Mouse (Mus musculus) embryonic fibroblast, embryonic 13.5 days (primary cell): Measurements from ENCODE around the gene Bpifa5. TPM values are rescaled to one million over a fixed set of nuclear protein-coding genes. Genes with fewer than 3 reads are reported as not detected.
"Not testable (repeated sequence)": the region's sequence is repeated elsewhere in the genome, so short reads cannot be mapped to it uniquely, and the experiment has no call there.

Source experiments
- H3K27ac ChIP-seq: 2 replicates; pipeline ENCODE4 v1.5.1; 2012; ENCODE audit warnings: low read length, control low read depth, inconsistent platforms; ENCODE audit not compliant: insufficient read depth
- H3K4me1 ChIP-seq: 2 replicates; pipeline ENCODE4 v1.6.1; 2011; ENCODE audit warnings: low read length; ENCODE audit not compliant: control insufficient read depth, insufficient read depth
- H3K4me3 ChIP-seq: 2 replicates; pipeline ENCODE4 v1.5.1; 2011; ENCODE audit warnings: mild to moderate bottlenecking, control low read depth, low read length; ENCODE audit not compliant: insufficient read depth
- CTCF ChIP-seq: IDR thresholded peaks from 2 replicates; pipeline ENCODE4 v1.5.1; 2011; ENCODE audit warnings: mild to moderate bottlenecking, control low read depth, low read length, moderate library complexity, borderline replicate concordance; ENCODE audit not compliant: insufficient read depth
- POLR2A ChIP-seq: IDR thresholded peaks from 2 replicates; pipeline ENCODE4 v1.6.1; 2011; ENCODE audit warnings: low read depth, mild to moderate bottlenecking, control low read depth, low read length, moderate library complexity
- polyA plus RNA-seq: library from polyadenylated mRNA; stranded (reverse); fragments of >200 nt; gene quantifications from 2 replicates; pipeline ENCODE4 v1.2.4, GENCODE M21; 2011; ENCODE audit warnings: low read depth; ENCODE audit not compliant: missing spikeins, insufficient read length

Gene Bpifa5
- not detected in 2 replicates for polyA plus RNA-seq

- H3K27ac ChIP-seq = no peak within 1 kb of the TSS
- no peak within 1 kb of the TSS for H3K4me3 ChIP-seq
- H3K4me1 ChIP-seq = no peaks in the 10 kb centered on the region
- TF ChIP-seq POLR2A (no peak), CTCF (no peak)
These were observed at the start of gene Bpifa5 for GRCm38 (mm10) chr2:154162307-154162706. Bpifa5 (plus strand) TSS chr2:154162607.

DNA sequence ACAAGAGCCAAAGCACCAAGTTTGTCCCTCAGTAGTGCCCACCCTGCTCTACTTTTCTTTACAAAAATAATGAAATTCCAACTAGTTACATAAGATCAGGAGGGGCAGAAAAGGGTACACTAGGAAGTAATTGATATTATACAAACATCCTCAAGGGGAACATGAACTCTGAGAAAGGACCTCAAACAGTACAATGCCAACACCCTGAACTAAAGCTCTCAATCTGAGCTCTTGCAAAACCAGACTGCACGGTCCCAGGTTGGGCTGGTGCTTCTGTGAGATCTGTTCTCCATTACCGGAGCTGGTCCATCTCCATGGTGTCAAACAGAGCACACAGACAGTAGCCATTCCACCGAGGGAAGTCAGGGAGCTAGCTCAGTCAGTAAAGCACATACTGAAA is 45.0 kb upstream of the Bpifa5 start:
- Histone ChIP-seq H3K4me1 (no peaks in the 10 kb centered on the region), H3K4me3 (no peak overlapping the region), H3K27ac (no peak overlapping the region)
- TF ChIP-seq CTCF = no peak

DNA sequence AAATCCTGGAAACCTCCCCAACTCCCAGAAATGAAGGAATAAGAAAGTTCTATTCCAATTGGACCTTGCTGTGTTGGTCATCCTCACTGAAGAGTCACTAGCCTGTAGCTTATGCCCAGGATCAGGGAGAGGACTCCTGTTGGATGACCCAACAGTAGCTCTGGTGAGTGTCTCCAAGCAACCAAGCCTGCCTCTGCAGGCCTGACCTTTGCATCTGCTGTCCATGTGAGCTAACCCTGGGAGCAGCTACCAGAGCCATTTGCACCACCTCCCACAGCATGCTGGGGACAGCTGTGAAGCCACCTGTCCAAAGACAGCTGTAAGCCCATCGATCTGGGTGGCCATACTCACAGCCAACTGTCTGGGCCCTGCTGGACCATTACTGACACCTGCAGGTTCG is 32.3 kb upstream of the Bpifa5 start, which contains the start of gene Bpifa3:
Bpifa3 (plus strand) TSS at position 217 of the 400 bp plus-strand sequence.
- Histone ChIP-seq H3K27ac (no peak within 1 kb of the TSS), H3K4me1 (no peaks in the 10 kb centered on the region), H3K4me3 (no peak within 1 kb of the TSS)
- TF ChIP-seq POLR2A = no peak
- no peak for TF ChIP-seq CTCF

DNA sequence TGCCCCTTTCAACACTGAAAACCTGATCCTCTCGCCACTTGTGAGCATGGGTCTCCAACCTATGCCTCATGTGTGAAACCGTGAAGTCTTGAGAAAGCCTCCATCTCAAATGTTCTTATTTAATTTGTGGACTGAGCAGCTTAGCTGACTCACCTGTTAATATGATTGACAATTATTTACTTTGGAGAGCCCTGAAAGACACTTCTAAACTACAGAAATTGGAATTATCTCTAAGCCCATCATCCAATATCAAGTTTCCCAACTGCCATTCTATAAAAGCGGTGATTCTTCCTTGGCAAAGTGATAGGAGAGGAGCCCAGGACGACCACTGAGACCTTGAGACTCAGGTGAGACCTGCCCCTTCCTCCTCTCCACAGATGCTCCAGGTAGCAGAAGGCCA is 19.8 kb upstream of the Bpifa5 start, which contains the start of gene Bpifa1:
Bpifa1 (plus strand) TSS at position 301 of the 400 bp plus-strand sequence.
- Histone ChIP-seq H3K4me3 (no peak within 1 kb of the TSS), H3K4me1 (no peaks in the 10 kb centered on the region), H3K27ac (no peak within 1 kb of the TSS)
- TF ChIP-seq CTCF (no peak), POLR2A (no peak)

GRCm38 (mm10) chr2:154143735-154144134 is 18.7 kb upstream of the Bpifa5 start:
- Histone ChIP-seq H3K4me3 (no peak overlapping the region), H3K27ac (no peak overlapping the region), H3K4me1 (no peaks in the 10 kb centered on the region)
- TF ChIP-seq CTCF (no peak), POLR2A (no peak)

GRCm38 (mm10) chr2:154147496-154147895 is 14.9 kb upstream of the Bpifa5 start:
- no peak for TF ChIP-seq POLR2A
- no peak for TF ChIP-seq CTCF
- Histone ChIP-seq H3K27ac (no peak overlapping the region), H3K4me1 (no peaks in the 10 kb centered on the region), H3K4me3 (no peak overlapping the region)

- TF ChIP-seq POLR2A (no peak), CTCF (0 out of 2 replicates have a peak, but pooled peaks have one; percentile 14)
- Histone ChIP-seq H3K4me3 (no peak overlapping the region), H3K27ac (no peak overlapping the region), H3K4me1 (no peaks in the 10 kb centered on the region)
These were observed 4.0 kb upstream of the Bpifa5 start for GRCm38 (mm10) chr2:154158433-154158832.

- TF ChIP-seq CTCF (no peak), POLR2A (no peak)
- H3K27ac ChIP-seq = no peak overlapping the region
- no peak overlapping the region for H3K4me3 ChIP-seq
- H3K4me1 ChIP-seq = no peaks in the 10 kb centered on the region
These were observed 899 bp downstream of the Bpifa5 start for GRCm38 (mm10) chr2:154163306-154163705.

DNA sequence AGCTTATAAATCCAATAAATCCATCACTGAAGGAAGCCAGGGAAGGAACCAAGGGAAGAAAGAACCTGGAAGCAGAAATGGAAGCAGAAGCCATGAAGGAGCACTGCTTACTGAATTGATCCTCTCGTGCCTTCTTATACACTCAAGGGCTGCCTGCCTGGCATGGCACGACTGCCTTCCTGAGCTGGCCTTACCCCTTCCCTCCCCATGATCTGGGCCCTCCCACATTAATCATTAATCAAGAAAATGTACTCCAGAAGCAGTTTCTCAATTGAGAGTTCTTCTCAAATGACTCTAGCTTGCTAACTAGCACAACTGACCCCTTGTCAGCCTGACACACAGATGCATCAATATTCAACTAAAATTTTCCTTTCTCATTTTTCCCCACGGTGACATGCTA is 6.8 kb downstream of the Bpifa5 start:
- Histone ChIP-seq H3K4me1 (no peaks in the 10 kb centered on the region), H3K4me3 (no peak overlapping the region), H3K27ac (no peak overlapping the region)
- TF ChIP-seq CTCF (no peak), POLR2A (no peak)

DNA sequence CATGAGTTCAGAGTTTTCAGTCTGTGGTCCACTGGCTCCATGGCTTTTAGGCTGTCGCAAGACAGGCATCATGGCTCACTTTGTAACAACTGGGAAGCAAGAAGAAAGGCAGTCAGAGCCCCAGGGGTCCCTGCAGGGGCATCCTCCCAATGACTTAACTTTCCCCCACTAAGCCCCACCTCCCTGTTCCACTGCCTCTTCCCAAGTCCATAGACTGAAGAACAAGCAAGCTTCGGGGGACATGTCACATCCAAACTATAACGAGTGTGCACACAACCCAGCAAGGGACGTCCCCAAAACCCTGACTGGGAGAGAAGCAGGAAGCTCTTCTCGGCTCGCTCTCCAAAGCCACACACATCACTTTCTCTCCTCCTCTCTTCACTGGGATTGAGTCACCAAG is 9.2 kb downstream of the Bpifa5 start:
- Histone ChIP-seq H3K4me3 (no peak overlapping the region), H3K27ac (no peak overlapping the region), H3K4me1 (no peaks in the 10 kb centered on the region)
- TF ChIP-seq CTCF (no peak), POLR2A (no peak)

- no peak overlapping the region for H3K4me3 ChIP-seq
- H3K4me1 ChIP-seq = no peaks in the 10 kb centered on the region
- no peak overlapping the region for H3K27ac ChIP-seq
- TF ChIP-seq POLR2A (no peak), CTCF (no peak)
These were observed 10.9 kb downstream of the Bpifa5 start for GRCm38 (mm10) chr2:154173313-154173712.

DNA sequence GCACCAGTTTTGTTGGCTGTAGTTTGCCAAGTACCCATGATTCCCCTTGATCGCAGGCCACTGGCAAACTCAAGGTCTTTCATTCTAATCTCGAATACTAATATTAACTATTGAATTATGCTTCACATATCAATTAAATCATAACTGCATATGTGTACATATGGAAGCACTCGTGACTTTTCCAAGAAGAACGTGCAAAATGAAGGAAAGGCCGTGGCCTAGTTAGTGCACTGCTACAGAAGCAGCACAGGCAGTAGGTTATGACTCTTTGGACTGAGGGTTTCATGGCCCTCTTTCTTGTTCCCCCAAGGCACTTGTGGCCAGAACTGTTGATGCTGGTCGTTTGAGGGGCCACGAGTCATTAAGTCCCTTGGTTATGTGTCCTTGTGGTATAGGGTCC is 19.5 kb downstream of the Bpifa5 start:
- not testable (repeated sequence) for H3K4me1 ChIP-seq, H3K4me3 ChIP-seq, H3K27ac ChIP-seq

- not testable (repeated sequence) for H3K4me1 ChIP-seq, H3K4me3 ChIP-seq, H3K27ac ChIP-seq
These were observed 20.7 kb downstream of the Bpifa5 start for GRCm38 (mm10) chr2:154183061-154183460.
